Mouse (Mus musculus): ENCODE measurements at regions not wholly inside any gene's neighbourhood (a gene's known extent, or its start where the extent isn't known, plus 50 kb on each side); places are given as distances from the start of the nearest gene placed in this dataset.
"Not testable (repeated sequence)": the region's sequence is repeated elsewhere in the genome, so short reads cannot be mapped to it uniquely, and the experiment has no call there.

GRCm38 (mm10) chr16:61484315-61484714, 879.0 kb upstream of the Epha6 start:
- H3K9me3 ChIP-seq (ENCODE audit: low read length) = no peaks in the 10 kb centered on the region
- ATAC-seq = no peak
- H3K9ac ChIP-seq (replicated peaks; ENCODE audit: low read length) = no peak overlapping the region
- H3K27me3 ChIP-seq (ENCODE audit: insufficient read depth, low read length) = no peaks in the 10 kb centered on the region
- no peaks in the 10 kb centered on the region for H3K4me1 ChIP-seq (ENCODE audit: insufficient read depth, low read length)
- H3K36me3 ChIP-seq (ENCODE audit: insufficient read depth, low read length) = no peaks in the 10 kb centered on the region
- no peak overlapping the region for H3K4me3 ChIP-seq (ENCODE audit: low read length)
- peak; percentile 25 for DNase-seq (ENCODE audit: low spot score)
- TF ChIP-seq CTCF (IDR thresholded peaks at IDR 0.05; ENCODE audit: low read depth) = no peak
- H3K4me2 ChIP-seq (ENCODE audit: low read depth, low read length) = no peak overlapping the region
- no peak overlapping the region for H3K27ac ChIP-seq

GRCm38 (mm10) chr16:61441881-61442280, 836.5 kb upstream of the Epha6 start:
- WGBS = 58% methylated on average over 2 of the region's 2 CpGs
- peak; percentile 60 for DNase-seq (ENCODE audit: low spot score)

GRCm38 (mm10) chr16:61401261-61401660, 795.9 kb upstream of the Epha6 start:
- H3K27me3 ChIP-seq (ENCODE audit: insufficient read depth, low read length) = no peaks in the 10 kb centered on the region
- no peak for TF ChIP-seq CTCF (IDR thresholded peaks at IDR 0.05; ENCODE audit: low read depth)
- H3K4me1 ChIP-seq (ENCODE audit: insufficient read depth, low read length) = no peaks in the 10 kb centered on the region
- 76% methylated on average over 2 of the region's 2 CpGs for WGBS
- H3K9me3 ChIP-seq (ENCODE audit: low read length) = no peaks in the 10 kb centered on the region
- no peak overlapping the region for H3K4me2 ChIP-seq (ENCODE audit: low read depth, low read length)
- H3K36me3 ChIP-seq (ENCODE audit: insufficient read depth, low read length) = no peaks in the 10 kb centered on the region
- no peak overlapping the region for H3K4me3 ChIP-seq (ENCODE audit: low read length)
- no peak overlapping the region for H3K27ac ChIP-seq
- no peak for ATAC-seq
- H3K9ac ChIP-seq (replicated peaks; ENCODE audit: low read length) = no peak overlapping the region
- no peak for DNase-seq (ENCODE audit: low spot score)

More at GRCm38 (mm10) chr16:61441881-61442280, 836.5 kb upstream of the Epha6 start:
- Histone ChIP-seq H3K27ac (no peak overlapping the region), H3K36me3 (ENCODE audit: insufficient read depth, low read length) (no peaks in the 10 kb centered on the region), H3K9ac (replicated peaks; ENCODE audit: low read length) (no peak overlapping the region), H3K4me3 (ENCODE audit: low read length) (no peak overlapping the region), H3K4me1 (ENCODE audit: insufficient read depth, low read length) (no peaks in the 10 kb centered on the region), H3K27me3 (ENCODE audit: insufficient read depth, low read length) (no peaks in the 10 kb centered on the region), H3K4me2 (ENCODE audit: low read depth, low read length) (no peak overlapping the region), H3K9me3 (ENCODE audit: low read length) (no peaks in the 10 kb centered on the region)
- ATAC-seq = no peak
- TF ChIP-seq CTCF (IDR thresholded peaks at IDR 0.05; ENCODE audit: low read depth) = no peak

- Histone ChIP-seq H3K36me3 (ENCODE audit: insufficient read depth, low read length) (no peaks in the 10 kb centered on the region), H3K4me3 (ENCODE audit: low read length) (no peak overlapping the region), H3K27ac (no peak overlapping the region), H3K4me1 (ENCODE audit: insufficient read depth, low read length) (no peaks in the 10 kb centered on the region), H3K27me3 (ENCODE audit: insufficient read depth, low read length) (no peaks in the 10 kb centered on the region), H3K9ac (replicated peaks; ENCODE audit: low read length) (no peak overlapping the region), H3K4me2 (ENCODE audit: low read depth, low read length) (no peak overlapping the region), H3K9me3 (ENCODE audit: low read length) (no peaks in the 10 kb centered on the region)
- ATAC-seq (no peak), DNase-seq (ENCODE audit: low spot score) (no peak)
- TF ChIP-seq CTCF (IDR thresholded peaks at IDR 0.05; ENCODE audit: low read depth) = no peak
- WGBS = 71% methylated on average over 2 of the region's 2 CpGs
These were observed 776.6 kb upstream of the Epha6 start for GRCm38 (mm10) chr16:61381979-61382378.

GRCm38 (mm10) chr16:61376937-61377336, 771.6 kb upstream of the Epha6 start:
- not testable (repeated sequence) for H3K4me1 ChIP-seq (ENCODE audit: insufficient read depth, low read length); H3K9me3 ChIP-seq (ENCODE audit: low read length); H3K9ac ChIP-seq (replicated peaks; ENCODE audit: low read length); H3K27ac ChIP-seq; H3K27me3 ChIP-seq (ENCODE audit: insufficient read depth, low read length); H3K4me2 ChIP-seq (ENCODE audit: low read depth, low read length); H3K4me3 ChIP-seq (ENCODE audit: low read length); H3K36me3 ChIP-seq (ENCODE audit: insufficient read depth, low read length); ATAC-seq; DNase-seq (ENCODE audit: low spot score)
- 92% methylated on average over 9 of the region's 16 CpGs for WGBS
